Mouse (Mus musculus): Measurements from ENCODE around the gene Sart3. TPM values are rescaled to one million over a fixed set of nuclear protein-coding genes. Genes with fewer than 3 reads are reported as not detected.

The Sart3 gene
- polyA plus RNA-seq, 1 experiment, result 15.4 TPM

GRCm38 (mm10) chr5:113725417-113725816 is 46.9 kb downstream of the Sart3 start:
- no peak for DNase-seq (ENCODE audit: low read depth)

- no peak for DNase-seq (ENCODE audit: low read depth)
Observed at GRCm38 (mm10) chr5:113724446-113724845, 47.9 kb downstream of the Sart3 start, which contains the start of gene 1700069L16Rik. TSS of gene 1700069L16Rik (minus strand) at chr5:113724772.

- no peak for DNase-seq (ENCODE audit: low read depth)
Observed at GRCm38 (mm10) chr5:113723567-113724237, 48.6 kb downstream of the Sart3 start.

GRCm38 (mm10) chr5:113722224-113723013 is 49.9 kb downstream of the Sart3 start:
- no peak for DNase-seq (ENCODE audit: low read depth)

GRCm38 (mm10) chr5:113719221-113719661 is 53.1 kb downstream of the Sart3 start:
- no peak for DNase-seq (ENCODE audit: low read depth)

- no peak for DNase-seq (ENCODE audit: low read depth)
Observed at GRCm38 (mm10) chr5:113716581-113717388, 55.5 kb downstream of the Sart3 start.

- no peak for DNase-seq (ENCODE audit: low read depth)
Observed at GRCm38 (mm10) chr5:113712861-113713260, 59.4 kb downstream of the Sart3 start.

- DNase-seq (ENCODE audit: low read depth), result no peak
Observed at GRCm38 (mm10) chr5:113703803-113704585, 68.3 kb downstream of the Sart3 start.

- no peak for DNase-seq (ENCODE audit: low read depth)
Observed at GRCm38 (mm10) chr5:113700388-113701023, 71.8 kb downstream of the Sart3 start.

- DNase-seq (ENCODE audit: low read depth), result no peak
Observed at GRCm38 (mm10) chr5:113694415-113694814, 77.9 kb downstream of the Sart3 start.

- no peak for DNase-seq (ENCODE audit: low read depth)
Observed at GRCm38 (mm10) chr5:113694000-113694399, 78.3 kb downstream of the Sart3 start.

- no peak for DNase-seq (ENCODE audit: low read depth)
Observed at GRCm38 (mm10) chr5:113693196-113693755, 79.0 kb downstream of the Sart3 start.

Other genes with a start within 250 kb of the Sart3 start
- gene Cmklr1, start 122.1 kb downstream of the Sart3 start, polyA plus RNA-seq (2012; rRNA removed), result 75.4 and 80.8 TPM in 2 replicates
- gene 1700069L16Rik, start 47.7 kb downstream of the Sart3 start, polyA plus RNA-seq (2012; rRNA removed), result not detected in 2 replicates
- gene Ficd, start 36.7 kb downstream of the Sart3 start, polyA plus RNA-seq (2012; rRNA removed), result 16.0 and 17.0 TPM in 2 replicates
- 139 and 177 TPM in 2 replicates for gene Iscu, start 238 bp upstream of the Sart3 start, polyA plus RNA-seq (2012; rRNA removed)
- gene Tmem119, start 28.0 kb upstream of the Sart3 start, polyA plus RNA-seq (2012; rRNA removed), result 16.5 and 18.7 TPM in 2 replicates
- 20.9 and 22.3 TPM in 2 replicates for gene Selplg, start 60.1 kb upstream of the Sart3 start, polyA plus RNA-seq (2012; rRNA removed)
- 45.0 and 51.0 TPM in 2 replicates for gene Coro1c, start 136.2 kb upstream of the Sart3 start, polyA plus RNA-seq (2012; rRNA removed)
- gene Ssh1, start 221.4 kb upstream of the Sart3 start, polyA plus RNA-seq (2012; rRNA removed), result 11.9 and 14.0 TPM in 2 replicates
- gene Dao, start 231.2 kb upstream of the Sart3 start, polyA plus RNA-seq (2012; rRNA removed), result 13.0 and 16.6 TPM in 2 replicates